Mouse (Mus musculus) inflammation-experienced regulatory T-cells, adult 6 months (primary cell): ENCODE results near the gene Wdr48. TPM values are rescaled to one million over a fixed set of nuclear protein-coding genes. Genes with fewer than 3 reads are reported as not detected.

Source experiments
- ATAC-seq: one replicate; pipeline ENCODE4 v1.8.0; 2017
- polyA plus RNA-seq, 3 experiments: library from polyadenylated mRNA; unstranded; fragments of 100-300 nt; shearing (Covaris generic); gene quantifications; one replicate each; pipeline ENCODE4 v1.2.1; 2017

Wdr48 gene
- polyA plus RNA-seq, 3 experiments from 2014 or later = 32.2 to 48.1 (median 43.3) TPM

DNA sequence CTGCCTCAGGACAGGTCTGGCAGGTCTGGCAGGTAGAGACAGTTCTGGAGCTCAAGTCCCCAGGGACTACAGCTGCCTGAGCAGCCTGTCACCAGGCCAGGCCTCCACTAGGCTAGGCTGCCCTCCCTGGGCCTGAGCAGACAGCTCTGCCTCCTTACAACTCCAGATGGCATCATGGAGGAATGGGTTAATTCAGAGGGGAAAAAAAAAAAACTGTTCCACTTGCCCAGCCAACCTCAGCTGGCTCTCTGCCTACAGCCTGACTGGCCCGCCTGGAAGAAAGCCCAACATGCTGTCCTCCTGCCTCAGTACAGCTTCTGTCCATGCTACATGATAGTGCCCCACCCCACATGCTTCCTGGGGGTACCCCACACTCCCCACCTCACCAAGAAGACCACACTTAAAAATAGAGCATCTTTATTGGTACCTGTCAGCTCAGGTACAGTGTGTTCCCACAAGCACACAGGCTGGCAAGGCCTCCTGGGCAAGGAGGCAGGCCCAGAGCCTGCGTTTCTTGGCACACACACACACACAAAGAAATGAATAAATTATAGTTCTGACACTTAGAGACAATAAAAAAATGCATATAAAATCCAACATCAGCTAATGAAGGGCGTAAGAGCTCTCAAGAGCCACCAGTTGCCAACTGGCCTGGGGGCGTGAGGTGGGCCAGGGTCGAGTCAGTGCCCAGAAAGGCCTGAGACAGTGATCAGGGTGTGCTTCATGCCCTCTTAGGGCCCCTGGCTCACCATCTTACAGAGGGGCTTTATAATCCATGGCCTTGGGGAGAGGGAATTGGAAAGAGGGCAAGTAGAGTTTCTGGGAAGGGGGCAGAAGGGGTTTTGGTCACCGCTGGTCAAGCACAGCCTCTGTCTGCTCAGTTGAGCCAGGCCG is 76.3 kb downstream of the Wdr48 start:
- no peak for ATAC-seq

DNA sequence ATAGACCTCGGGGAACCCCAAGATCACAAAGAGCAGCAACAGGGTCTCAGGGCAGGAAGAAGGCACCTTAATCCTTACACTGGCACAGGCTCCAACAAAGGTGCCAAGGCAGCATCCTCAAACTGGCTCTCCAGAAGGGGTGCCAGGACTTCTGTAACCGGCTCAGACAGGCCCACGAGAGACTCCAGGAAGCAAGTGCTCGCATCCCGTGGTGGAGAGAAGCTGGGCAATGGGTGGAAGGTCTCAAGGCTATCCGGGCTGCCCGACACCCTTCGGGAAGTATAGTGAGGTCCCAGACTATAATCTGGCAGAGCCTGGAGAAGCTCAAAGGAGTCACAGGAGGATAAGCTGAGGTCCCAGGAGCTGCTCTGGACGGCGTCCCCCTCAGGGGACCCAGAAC is 77.5 kb downstream of the Wdr48 start:
- ATAC-seq = no peak

DNA sequence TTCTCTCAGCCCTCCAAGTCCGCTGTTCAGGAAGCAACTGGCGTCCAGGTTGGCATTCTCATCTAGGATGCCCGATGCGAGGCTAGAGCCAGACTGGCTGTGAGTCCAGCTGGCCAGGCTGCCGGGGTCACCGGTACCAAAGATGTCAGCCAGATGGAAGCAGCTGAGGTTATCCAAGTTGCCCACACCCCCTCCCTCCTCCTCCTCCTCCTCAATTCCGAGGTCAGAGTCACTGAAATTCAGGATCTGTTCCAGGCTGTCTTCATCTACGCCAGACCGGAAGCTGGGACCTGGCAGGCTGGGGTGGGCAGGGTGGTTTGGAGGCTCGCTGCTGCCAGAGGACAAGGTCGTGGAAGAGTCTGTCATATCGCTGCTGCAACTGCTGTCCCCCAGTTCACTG is 77.9 kb downstream of the Wdr48 start:
- no peak for ATAC-seq

DNA sequence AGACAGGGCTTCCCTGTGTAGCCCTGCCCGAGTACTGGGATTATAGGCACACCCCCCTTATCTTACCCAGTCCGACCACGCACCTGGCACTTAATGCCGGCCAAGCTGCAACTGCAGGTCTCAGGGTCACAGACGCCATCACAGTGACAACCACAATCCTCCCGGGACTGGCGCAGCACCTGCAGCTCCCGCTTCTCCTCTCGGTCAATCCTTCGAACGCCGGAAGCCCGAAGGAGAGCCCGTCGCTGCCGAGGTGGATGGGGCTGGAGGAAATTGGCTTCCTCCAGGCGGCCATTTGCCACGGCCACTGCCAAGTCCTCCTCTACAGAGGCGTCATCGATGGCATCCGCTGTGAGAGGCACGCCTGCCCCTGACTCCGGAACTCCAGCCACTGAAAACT is 78.6 kb downstream of the Wdr48 start:
- ATAC-seq = no peak

DNA sequence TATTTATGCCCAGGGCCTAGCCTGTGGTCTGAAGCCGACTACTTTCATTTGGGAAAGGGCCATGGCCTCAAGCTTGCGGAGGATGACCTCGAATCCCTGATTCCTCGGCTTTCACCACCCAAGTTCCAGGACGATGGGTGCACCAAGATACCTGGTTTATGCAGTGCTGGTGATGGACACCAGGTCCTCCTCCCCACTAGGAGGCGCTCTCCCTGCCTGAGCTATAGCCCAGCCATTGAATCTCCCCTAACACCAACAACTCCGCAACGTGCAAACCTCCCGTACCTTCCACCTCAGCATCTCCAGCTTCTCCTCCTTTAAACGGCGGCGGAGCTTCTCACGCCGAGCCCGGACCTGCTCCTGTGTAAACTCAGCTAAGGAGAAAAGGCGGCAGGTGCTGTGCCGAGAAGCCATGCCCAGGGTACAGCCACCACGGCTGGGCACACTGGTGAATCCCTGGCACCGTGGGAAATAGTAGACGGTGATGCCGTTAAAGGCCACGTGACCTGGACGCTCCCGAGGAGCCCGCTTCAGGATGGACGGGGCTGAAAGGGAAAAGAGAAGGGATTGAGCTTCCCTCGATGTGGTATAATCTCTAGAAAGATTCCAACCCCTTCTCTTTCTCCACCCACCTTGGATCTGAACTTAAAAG is 79.3 kb downstream of the Wdr48 start:
- ATAC-seq = no peak

DNA sequence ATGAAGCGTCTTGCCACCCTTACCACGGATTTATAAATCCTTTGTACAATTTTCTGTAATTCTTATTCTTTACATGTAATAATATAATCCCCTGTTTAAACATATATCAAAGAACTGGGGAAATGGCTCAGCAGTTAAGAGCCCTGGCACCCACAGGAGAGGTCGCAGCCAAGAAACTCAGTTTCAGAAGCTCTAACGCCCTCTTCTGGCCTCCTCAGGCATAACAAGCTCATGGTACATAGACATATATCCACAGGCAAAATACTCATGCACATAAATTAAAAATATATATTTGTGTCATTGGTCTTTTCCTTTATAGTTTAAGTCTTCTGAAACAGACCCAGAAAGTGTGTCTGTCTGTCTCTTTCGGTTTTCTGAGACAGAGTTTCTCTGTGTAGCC is 79.9 kb downstream of the Wdr48 start:
- ATAC-seq = no peak

DNA sequence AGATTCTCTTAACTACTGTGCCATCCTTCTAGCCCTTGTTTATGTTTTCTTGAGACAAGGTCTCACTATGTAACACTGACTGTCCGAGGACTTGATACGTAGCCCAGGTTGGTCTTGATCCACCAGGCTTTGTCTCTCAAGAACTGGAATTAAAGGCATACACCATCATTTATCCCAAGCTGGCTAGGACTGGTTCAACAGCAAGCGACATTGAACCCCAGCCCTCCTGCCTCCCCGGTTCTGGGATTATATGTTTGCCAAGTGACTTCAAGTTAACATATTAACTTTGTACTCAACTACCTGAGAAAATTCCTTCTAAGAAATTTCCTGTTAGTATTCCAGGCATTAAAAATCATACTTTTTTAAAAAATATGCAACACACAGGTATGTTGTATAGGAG is 80.6 kb downstream of the Wdr48 start:
- ATAC-seq = no peak

Other genes starting within 250 kb of the Wdr48 start
- not detected for gene Scn10a, start 175.6 kb upstream of the Wdr48 start, polyA plus RNA-seq
- gene Scn11a, start 69.4 kb upstream of the Wdr48 start, polyA plus RNA-seq = under 1 TPM; 0.58 to 0.79 (median 0.78) TPM
- gene Gorasp1, start 42.7 kb downstream of the Wdr48 start, polyA plus RNA-seq = 1 to 10 TPM; 2.9 to 4.8 (median 4.5) TPM
- not detected for gene Ttc21a, start 42.7 kb downstream of the Wdr48 start, polyA plus RNA-seq
- 10 to 100 TPM; 21.7 to 47.3 (median 39.5) TPM for gene Csrnp1, start 89.8 kb downstream of the Wdr48 start, polyA plus RNA-seq
- not detected for gene Xirp1, start 128.7 kb downstream of the Wdr48 start, polyA plus RNA-seq
- 1 to 10 TPM in 1 of 3 experiments, under 1 TPM in 2; 0.29 to 1.2 (median 0.43) TPM for gene Cx3cr1, start 175.0 kb downstream of the Wdr48 start, polyA plus RNA-seq
- gene Ccr8, start 197.2 kb downstream of the Wdr48 start, polyA plus RNA-seq = 100 to 1,000 TPM in 1 of 3 experiments, 10 to 100 TPM in 2; 58.7 to 102 (median 87.0) TPM
- gene Slc25a38, start 215.5 kb downstream of the Wdr48 start, polyA plus RNA-seq = 10 to 100 TPM; 17.6 to 21.3 (median 18.1) TPM
- gene Rpsa, start 232.8 kb downstream of the Wdr48 start, polyA plus RNA-seq = 1,000 to 10,000 TPM; 2,403 to 3,589 (median 3,256) TPM